Mouse (Mus musculus): ENCODE data around the gene Mpped2.

Mpped2 gene

GRCm38 (mm10) chr2:106707136-106707535 is 14.1 kb downstream of the Mpped2 start:
- no peak for DNase-seq

GRCm38 (mm10) chr2:106710862-106711477 is 17.9 kb downstream of the Mpped2 start:
- DNase-seq, result no peak

GRCm38 (mm10) chr2:106711506-106711905 is 18.4 kb downstream of the Mpped2 start:
- DNase-seq, result no peak

- DNase-seq, result peak; percentile 25 to 54
Measured at GRCm38 (mm10) chr2:106713151-106713550, 20.1 kb downstream of the Mpped2 start.

GRCm38 (mm10) chr2:106715674-106716364 is 22.8 kb downstream of the Mpped2 start:
- no peak for DNase-seq

- DNase-seq, result no peak
Measured at GRCm38 (mm10) chr2:106716365-106716717, 23.3 kb downstream of the Mpped2 start.

GRCm38 (mm10) chr2:106718888-106719287 is 25.8 kb downstream of the Mpped2 start:
- no peak for DNase-seq

- no peak for DNase-seq
Measured at GRCm38 (mm10) chr2:106719434-106719833, 26.4 kb downstream of the Mpped2 start.

- no peak for DNase-seq
Measured at GRCm38 (mm10) chr2:106720644-106721043, 27.6 kb downstream of the Mpped2 start.

- DNase-seq, result no peak
Measured at GRCm38 (mm10) chr2:106722020-106722419, 29.0 kb downstream of the Mpped2 start.

GRCm38 (mm10) chr2:106729951-106730564 is 37.0 kb downstream of the Mpped2 start:
- no peak for DNase-seq

GRCm38 (mm10) chr2:106730608-106731007 is 37.5 kb downstream of the Mpped2 start:
- DNase-seq, result no peak

- no peak for DNase-seq
Measured at GRCm38 (mm10) chr2:106731478-106731877, 38.4 kb downstream of the Mpped2 start.

- DNase-seq, result no peak
Measured at GRCm38 (mm10) chr2:106732171-106732570, 39.1 kb downstream of the Mpped2 start.

- DNase-seq, result no peak
Measured at GRCm38 (mm10) chr2:106733396-106733795, 40.3 kb downstream of the Mpped2 start.

GRCm38 (mm10) chr2:106734004-106734403 is 40.9 kb downstream of the Mpped2 start:
- no peak for DNase-seq

- DNase-seq, result no peak
Measured at GRCm38 (mm10) chr2:106735211-106735610, 42.1 kb downstream of the Mpped2 start.

- DNase-seq, result no peak
Measured at GRCm38 (mm10) chr2:106735792-106736359, 42.8 kb downstream of the Mpped2 start.

GRCm38 (mm10) chr2:106738951-106739350 is 45.9 kb downstream of the Mpped2 start:
- DNase-seq, result no peak

- no peak for DNase-seq
Measured at GRCm38 (mm10) chr2:106744086-106744485, 51.0 kb downstream of the Mpped2 start.

- no peak for DNase-seq
Measured at GRCm38 (mm10) chr2:106744601-106745000, 51.5 kb downstream of the Mpped2 start.

GRCm38 (mm10) chr2:106745364-106745763 is 52.3 kb downstream of the Mpped2 start:
- DNase-seq, result no peak

GRCm38 (mm10) chr2:106746211-106746610 is 53.1 kb downstream of the Mpped2 start:
- DNase-seq, result peak; percentile 8 to 16

- no peak for DNase-seq
Measured at GRCm38 (mm10) chr2:106746905-106747304, 53.8 kb downstream of the Mpped2 start.

All from cerebellum, postnatal 14 days (tissue).